Mouse (Mus musculus): ENCODE data around the gene Spata5.

- TF ChIP-seq CTCF (IDR thresholded peaks at IDR 0.05; ENCODE audit: extremely low read depth, insufficient read length, insufficient replicate concordance, low read depth, low read length) = no peak
- no peak for TF ChIP-seq POLR2A (IDR thresholded peaks at IDR 0.05; ENCODE audit: low read depth, low read length)
These were observed 185.5 kb downstream of the Spata5 start for GRCm38 (mm10) chr3:37604976-37605875.

All from small intestine, adult 2 months (tissue).